Mouse (Mus musculus) cerebellum, adult 11 months (tissue): ENCODE data around the gene Tfam.
A peak's percentile ranks its signal among the peaks of the same experiment; 100 is the strongest.

Experiments used
- DNase-seq: peaks from one replicate; pipeline ENCODE4 v3.0.0; 2022

The Tfam gene

DNA sequence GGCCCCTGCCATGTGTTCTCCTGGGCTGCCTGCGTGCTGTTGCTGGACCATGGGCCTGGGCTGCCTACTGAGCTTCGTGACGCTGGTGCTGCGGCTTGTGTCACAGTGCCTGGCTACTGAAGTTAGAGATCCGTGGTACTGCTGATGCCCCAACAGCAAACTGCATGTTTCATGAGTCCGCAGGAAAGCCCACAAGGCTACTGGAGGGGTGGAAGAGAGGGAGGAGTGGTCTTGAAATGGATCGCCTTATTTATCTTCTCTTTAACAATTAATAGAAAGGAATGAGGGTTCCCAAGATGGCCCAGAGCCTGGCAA is at the start of gene Tfam:
Gene Tfam (minus strand): TSS at position 41 of the 315 bp plus-strand sequence.
- DNase-seq = no peak

DNA sequence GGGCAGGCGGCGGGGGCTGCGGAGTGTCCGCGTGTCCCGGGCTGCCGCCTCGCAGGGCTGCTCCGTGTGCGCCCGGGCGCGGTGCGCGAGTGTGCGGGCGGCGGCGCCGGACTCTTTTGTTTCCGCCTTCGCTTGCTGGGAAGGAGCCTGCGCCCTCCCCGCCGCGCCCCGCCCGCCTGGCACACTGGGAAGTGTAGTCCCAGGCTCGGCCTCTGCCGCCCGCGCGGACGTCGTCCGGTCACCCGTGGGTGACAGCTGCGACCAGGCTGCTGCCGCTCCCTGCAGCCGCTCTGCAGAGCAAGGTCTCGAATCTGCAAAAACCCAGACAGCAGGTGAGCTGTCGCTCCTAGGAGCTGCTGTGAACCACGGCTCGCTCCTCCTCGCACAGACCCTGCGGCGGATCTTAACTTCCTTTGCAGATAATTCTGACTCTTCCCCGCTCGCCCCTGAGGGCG is 47.1 kb upstream of the Tfam start, which contains the start of gene Ube2d1:
Gene Ube2d1 (minus strand): TSS at position 137 of the 455 bp plus-strand sequence.
- peak; percentile 90 for DNase-seq

GRCm38 (mm10) chr10:71284511-71285125 is 46.5 kb upstream of the Tfam start:
- DNase-seq = no peak

GRCm38 (mm10) chr10:71284131-71284510 is 46.0 kb upstream of the Tfam start:
- no peak for DNase-seq

GRCm38 (mm10) chr10:71273008-71273739 is 35.1 kb upstream of the Tfam start:
- no peak for DNase-seq

DNA sequence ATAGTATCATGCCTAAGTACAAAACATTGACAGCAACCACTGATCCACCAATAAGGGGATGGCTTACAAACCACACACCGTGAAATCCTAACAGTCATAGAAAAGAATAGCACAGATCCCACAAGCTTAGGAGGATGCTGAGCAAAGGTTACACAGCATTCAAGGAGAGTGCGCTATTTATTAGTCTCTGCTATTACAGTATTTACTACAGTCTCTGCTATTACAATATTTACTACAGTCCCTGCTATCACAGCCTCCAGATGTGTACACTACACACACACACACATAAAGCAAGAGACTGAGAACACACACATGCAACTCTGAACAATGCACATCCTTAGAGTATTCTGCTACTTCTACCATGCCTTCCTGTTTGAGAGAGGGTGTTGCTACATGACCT is 29.9 kb upstream of the Tfam start:
- DNase-seq = no peak

DNA sequence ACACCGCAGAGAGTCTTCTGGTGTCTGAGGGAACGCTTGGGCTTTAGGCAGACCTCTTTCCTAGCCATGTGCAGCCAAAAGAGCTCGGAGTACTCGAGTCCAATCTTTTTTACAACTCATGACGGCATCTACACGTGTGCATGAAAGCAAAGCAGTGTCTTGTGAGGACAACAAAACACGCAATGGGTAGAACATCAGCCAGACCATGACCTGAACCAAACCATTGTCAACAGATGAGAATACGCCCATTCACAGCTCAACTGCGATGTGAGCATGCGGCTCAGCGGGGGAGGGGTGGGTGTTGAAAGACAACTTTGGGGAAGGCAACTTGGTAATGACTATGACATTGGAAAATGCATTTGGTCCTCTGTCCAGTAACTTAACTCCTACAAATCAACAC is 29.4 kb upstream of the Tfam start:
- DNase-seq = no peak

GRCm38 (mm10) chr10:71265067-71265466 is 27.0 kb upstream of the Tfam start:
- DNase-seq = no peak

DNA sequence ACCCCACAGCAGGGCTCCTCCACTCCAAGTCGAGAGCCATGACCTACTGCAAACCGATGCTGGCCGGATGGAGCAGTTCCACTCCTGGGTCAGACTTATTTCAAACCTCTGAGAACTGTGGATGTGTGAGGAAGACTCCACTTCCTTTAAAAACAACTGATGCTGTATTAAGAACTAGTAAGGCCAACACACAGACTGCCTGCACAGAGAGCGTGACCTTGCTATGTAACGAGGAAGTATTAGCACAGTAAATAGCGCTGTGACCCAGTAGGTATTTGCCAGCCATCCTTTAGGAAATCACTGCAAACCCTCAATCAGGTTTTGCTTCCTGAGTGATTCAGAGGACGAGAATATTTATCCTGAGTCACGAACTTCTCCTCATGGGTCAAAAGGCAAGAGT is 23.6 kb upstream of the Tfam start:
- no peak for DNase-seq

DNA sequence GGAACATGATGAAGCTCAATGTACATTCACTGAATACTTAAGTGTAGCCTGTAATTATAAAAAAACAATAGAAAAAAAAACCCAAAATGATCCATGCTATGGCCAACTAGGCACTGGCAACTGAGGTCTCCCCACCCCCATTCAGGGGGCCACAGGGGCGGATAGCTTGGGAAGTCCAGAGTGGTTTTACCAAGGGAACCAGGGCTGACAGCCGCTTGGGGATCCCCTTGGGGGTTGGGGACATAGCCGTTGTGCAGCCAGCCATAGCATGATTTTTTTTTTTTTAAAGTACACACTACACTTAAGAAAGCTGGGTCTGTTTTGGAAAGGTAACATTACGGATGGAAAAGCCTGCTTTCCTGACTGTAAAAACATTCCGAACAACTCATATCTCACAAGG is 20.9 kb upstream of the Tfam start:
- DNase-seq = no peak

DNA sequence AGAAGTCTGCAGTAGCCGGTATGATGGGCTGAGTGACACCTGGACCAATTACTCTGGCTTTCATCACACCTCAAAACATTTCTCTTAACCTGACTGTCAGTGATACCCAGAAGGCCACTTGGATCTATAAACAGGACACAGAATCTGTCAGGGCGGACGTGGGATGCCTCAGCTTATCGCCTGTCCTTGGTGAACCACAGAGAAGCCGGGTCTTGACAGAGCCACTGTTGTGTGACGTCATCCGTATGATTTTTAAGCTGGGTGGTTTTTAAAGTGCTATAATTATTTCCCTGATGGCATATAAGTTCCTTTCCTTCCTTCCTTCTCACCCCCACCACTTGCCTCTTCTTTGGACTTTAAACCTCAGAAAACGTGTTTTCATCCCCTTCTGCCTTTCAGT is 20.4 kb upstream of the Tfam start:
- DNase-seq = no peak

- DNase-seq = no peak
These were observed 15.1 kb upstream of the Tfam start for GRCm38 (mm10) chr10:71253147-71253546.

- DNase-seq = no peak
These were observed 14.3 kb upstream of the Tfam start for GRCm38 (mm10) chr10:71252421-71252820.

DNA sequence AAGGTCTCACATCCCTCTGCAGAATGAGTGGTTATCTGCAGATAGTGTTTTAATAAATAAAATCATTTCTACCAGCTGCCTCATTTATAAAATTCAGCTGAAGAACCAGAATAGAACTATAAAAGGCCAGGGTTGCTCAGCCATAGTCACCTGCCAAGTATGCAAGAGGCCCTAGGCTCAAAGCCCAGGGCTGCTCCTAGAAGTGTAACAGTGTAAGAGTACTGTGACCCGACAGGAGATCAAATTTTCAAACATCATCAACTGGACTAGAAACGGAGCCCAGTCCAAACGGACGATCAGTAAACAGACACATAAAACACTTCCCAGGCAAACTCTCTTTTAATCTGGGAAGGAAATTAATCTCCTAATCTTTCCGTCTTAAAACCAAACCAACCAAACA is 13.8 kb upstream of the Tfam start:
- DNase-seq = no peak

GRCm38 (mm10) chr10:71251256-71251655 is 13.2 kb upstream of the Tfam start:
- no peak for DNase-seq

GRCm38 (mm10) chr10:71250472-71250871 is 12.4 kb upstream of the Tfam start:
- peak; percentile 79 for DNase-seq

DNA sequence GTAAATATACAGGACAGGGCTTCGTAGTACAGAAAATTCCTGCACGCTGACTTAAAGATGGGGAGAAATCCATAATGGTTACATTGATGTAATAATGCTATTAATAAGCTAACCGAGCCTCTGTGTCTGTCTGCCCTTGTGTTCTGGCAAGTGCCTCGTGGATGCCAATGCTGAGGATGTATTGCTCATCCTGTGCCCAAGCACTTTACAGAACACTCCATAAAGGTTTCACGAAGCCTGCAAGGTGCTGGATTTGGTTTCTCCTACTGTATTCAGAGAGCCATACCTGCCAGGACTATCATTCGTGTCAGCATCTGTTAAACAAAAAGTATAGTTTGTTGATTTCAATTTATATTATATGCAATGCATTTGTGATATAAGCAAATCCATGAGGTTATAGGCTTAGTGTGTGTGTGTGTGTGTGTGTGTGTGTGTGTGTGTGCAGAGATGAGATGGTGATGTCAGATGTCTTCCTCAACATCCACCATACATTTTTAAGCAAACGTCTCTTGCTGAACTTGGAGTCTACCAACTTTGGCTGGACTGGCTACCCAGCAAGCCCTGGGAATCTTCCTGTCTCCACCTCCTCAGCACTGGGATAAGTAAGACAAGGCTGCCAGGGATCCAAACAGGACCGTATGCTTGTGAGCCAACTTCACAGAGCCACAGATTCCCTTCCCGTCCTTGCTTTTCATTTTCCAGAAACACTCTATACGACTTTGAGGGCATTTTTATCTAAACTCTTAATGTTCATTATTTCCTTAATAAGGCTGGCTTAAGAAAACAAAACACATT is 11.2 kb upstream of the Tfam start:
- no peak for DNase-seq

DNA sequence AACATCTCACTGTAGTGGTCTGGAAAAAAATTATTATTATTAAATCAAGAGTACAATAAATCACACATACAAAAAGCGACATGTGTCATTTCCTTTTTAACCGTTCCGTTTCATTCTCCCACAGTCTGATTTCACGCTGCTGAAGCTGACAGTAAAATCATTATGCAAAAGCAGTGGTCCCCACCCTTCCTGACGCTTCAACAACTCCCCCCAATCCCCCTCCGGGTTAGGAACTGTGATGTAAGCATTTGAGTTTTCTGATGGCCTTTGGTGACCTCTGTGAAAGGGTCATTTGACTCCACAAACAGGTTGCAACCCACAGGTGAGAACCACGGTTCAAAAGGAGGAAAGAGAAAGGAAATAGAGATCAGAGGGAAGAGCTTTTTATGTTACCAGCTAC is 8.9 kb upstream of the Tfam start:
- DNase-seq = no peak

DNA sequence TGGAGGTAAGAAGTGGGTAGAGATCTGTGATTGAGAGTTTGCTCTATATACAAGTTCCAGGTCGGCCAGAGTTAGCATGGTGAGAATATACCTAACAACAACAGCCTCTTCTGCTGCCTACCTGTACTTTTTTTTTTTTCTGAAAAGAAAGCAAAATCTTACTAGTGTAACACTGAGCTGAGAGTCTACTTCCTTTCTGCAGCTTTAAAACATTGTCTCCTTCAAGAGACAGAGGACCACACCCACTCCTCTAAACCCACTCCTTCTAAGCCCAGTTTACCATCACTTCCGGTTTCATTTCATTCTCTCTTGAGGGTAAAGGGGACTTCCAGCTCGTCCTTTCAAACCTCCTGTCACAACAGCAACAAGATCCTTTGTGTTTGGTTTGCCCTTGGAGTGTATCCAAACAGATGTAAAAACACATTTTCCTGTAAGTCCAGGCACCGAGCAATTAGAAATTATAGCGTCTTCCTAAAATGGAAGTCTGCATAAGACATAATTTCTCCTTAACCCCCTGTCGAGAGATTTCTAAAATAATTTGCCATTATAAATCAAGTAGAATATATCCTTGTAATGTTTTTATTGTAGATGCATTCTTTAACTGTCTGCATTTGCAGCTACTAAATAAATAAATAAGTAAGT is 1.5 kb upstream of the Tfam start:
- DNase-seq = no peak

DNA sequence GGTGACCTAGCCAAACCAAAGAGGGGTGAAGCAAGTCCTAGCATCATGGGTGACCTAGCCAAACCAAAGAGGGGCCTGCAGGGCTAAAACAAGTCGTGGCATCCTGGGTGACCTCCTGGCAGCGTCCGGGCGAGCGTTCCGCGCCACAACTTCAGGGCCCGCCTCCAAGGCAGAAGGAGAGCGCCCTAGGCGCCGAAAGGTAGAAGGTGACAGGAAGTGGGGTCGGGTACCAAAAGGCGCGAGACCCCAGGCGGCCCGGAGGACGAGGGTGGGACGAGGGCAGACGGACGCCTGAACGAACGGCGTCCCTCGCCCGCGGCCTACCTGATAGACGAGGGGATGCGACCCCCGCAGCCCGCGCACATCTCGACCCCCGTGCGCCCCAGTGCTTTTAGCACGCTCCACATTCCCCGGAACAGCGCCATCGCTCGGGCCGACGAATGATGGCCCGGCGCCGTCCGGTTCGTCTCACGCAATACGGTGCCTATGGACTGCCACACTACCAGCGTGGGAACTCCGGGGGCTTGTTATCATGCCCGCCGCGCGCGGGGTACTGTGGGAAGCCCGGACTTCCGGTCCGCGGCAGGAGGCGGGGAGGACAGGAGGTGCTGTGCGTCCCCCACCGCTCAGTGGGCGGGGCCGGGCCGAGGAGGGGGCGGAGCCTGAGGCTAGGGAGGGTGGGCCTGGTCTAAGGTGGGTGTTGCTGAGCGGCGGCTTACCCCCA is 402 bp downstream of the Tfam start:
- peak; percentile 94 for DNase-seq

GRCm38 (mm10) chr10:71234071-71234470 is 4.0 kb downstream of the Tfam start:
- no peak for DNase-seq

GRCm38 (mm10) chr10:71225894-71226293 is 12.2 kb downstream of the Tfam start:
- peak; percentile 67 for DNase-seq

- no peak for DNase-seq
These were observed 15.0 kb downstream of the Tfam start for GRCm38 (mm10) chr10:71223101-71223500.
